Mouse (Mus musculus) layer of hippocampus, postnatal 10 days (tissue): ENCODE data around the gene Gpr33. TPM values are rescaled to one million over a fixed set of nuclear protein-coding genes. Genes with fewer than 3 reads are reported as not detected.

Experiments used
- DNase-seq, 2 experiments: peaks; one replicate each; pipeline ENCODE4 v3.0.0; 2021; ENCODE audit warnings: low spot score in 2 of 2
- total RNA-seq, 2 experiments: library from RNA; stranded (reverse); gene quantifications; 2 replicates each; pipeline ENCODE4 v1.2.3; 2021

The Gpr33 gene
- total RNA-seq, 2 experiments from 2014 or later: not detected

GRCm38 (mm10) chr12:51985826-51986225 lies 42.0 kb downstream of the Gpr33 start:
- DNase-seq: no peak

- DNase-seq: no peak
These were observed 42.6 kb downstream of the Gpr33 start for GRCm38 (mm10) chr12:51985163-51985748.

GRCm38 (mm10) chr12:51983625-51984024 lies 44.2 kb downstream of the Gpr33 start:
- DNase-seq: no peak

- DNase-seq: no peak
These were observed 51.3 kb downstream of the Gpr33 start for GRCm38 (mm10) chr12:51976531-51976930.

GRCm38 (mm10) chr12:51974381-51974780 lies 53.5 kb downstream of the Gpr33 start:
- no peak for DNase-seq

Other genes starting within 250 kb of the Gpr33 start
- gene Hectd1, start 198.5 kb downstream of the Gpr33 start, total RNA-seq: 10 to 100 TPM; 87.0 to 87.2 TPM
- 1 to 10 TPM; 8.9 to 9.8 TPM for gene Heatr5a, start 56.7 kb downstream of the Gpr33 start, total RNA-seq
- gene Dtd2, start 21.6 kb downstream of the Gpr33 start, total RNA-seq: 10 to 100 TPM; 10.5 to 13.3 TPM
- 1 to 10 TPM; 4.7 to 6.1 TPM for gene Nubpl, start 69.7 kb upstream of the Gpr33 start, total RNA-seq